Mouse (Mus musculus) midbrain, embryonic 14.5 days (tissue): Measurements from ENCODE around the gene Gstz1. TPM values are rescaled to one million over a fixed set of nuclear protein-coding genes. Genes with fewer than 3 reads are reported as not detected.
A peak's percentile ranks its signal among the peaks of the same experiment; 100 is the strongest.

Source experiments
- ATAC-seq: fragments of 200-750 bp; cut with Nextera tagmentation; 2 replicates; pipeline ENCODE4 v1.8.0; 2017; ENCODE audit warnings: moderate number of reproducible peaks, moderate library complexity; ENCODE audit not compliant: low FRiP score, low TSS enrichment
- DNase-seq: peaks from one replicate; pipeline ENCODE4 v3.0.0-alpha.2; 2015
- H3K27ac ChIP-seq: fragments of 300-500 bp; sonication (generic); replicated peaks from 2 replicates; pipeline ENCODE4 v1.5.1; 2014; ENCODE audit warnings: mild to moderate bottlenecking, low read depth, low read length, moderate library complexity
- H3K27me3 ChIP-seq: fragments of 300-500 bp; sonication (generic); 2 replicates; pipeline ENCODE4 v1.6.1; 2014; ENCODE audit warnings: low read length, control low read depth, mixed read lengths; ENCODE audit not compliant: control insufficient read depth, insufficient read depth
- H3K36me3 ChIP-seq: fragments of 300-500 bp; sonication (generic); 2 replicates; pipeline ENCODE4 v1.6.1; 2014; ENCODE audit warnings: low read length, control low read depth; ENCODE audit not compliant: control insufficient read depth, insufficient read depth
- H3K4me1 ChIP-seq: fragments of 300-500 bp; sonication (generic); 2 replicates; pipeline ENCODE4 v1.6.1; 2014; ENCODE audit warnings: mild to moderate bottlenecking, antibody characterized with exemption, low read length, control low read depth; ENCODE audit not compliant: control insufficient read depth, insufficient read depth
- H3K4me2 ChIP-seq: fragments of 300-500 bp; sonication (generic); 2 replicates; pipeline ENCODE4 v1.6.1; 2014; ENCODE audit warnings: mild to moderate bottlenecking, low read length, moderate library complexity
- H3K4me3 ChIP-seq: fragments of 300-500 bp; sonication (generic); replicated peaks from 2 replicates; pipeline ENCODE4 v1.5.1; 2014; ENCODE audit warnings: low read depth, low read length
- H3K9ac ChIP-seq: fragments of 300-500 bp; sonication (generic); replicated peaks from 2 replicates; pipeline ENCODE4 v1.6.1; 2014; ENCODE audit warnings: mild to moderate bottlenecking, low read length, moderate library complexity
- H3K9me3 ChIP-seq: fragments of 300-500 bp; sonication (generic); 2 replicates; pipeline ENCODE4 v1.6.1; 2016; ENCODE audit warnings: low read length, control low read depth, mixed read lengths; ENCODE audit not compliant: control insufficient read depth
- WGBS: fragments of 180-500 bp; shearing (Covaris S2); extraction: QIAGEN DNeasy Blood & Tissue Kit; methylation state at CpG from one replicate; pipeline ENCODE4 v1.1.7; 2014; 5-methylcytosine and 5-hydroxymethylcytosine counted together
- polyA plus RNA-seq: library from polyadenylated mRNA; unstranded; fragments of >200 nt; fragmentation: Nextera tagmentation; extraction: Ambion mirVana; gene quantifications from 2 replicates; pipeline ENCODE4 v1.2.1, GENCODE M21; 2014

Gene Gstz1
- polyA plus RNA-seq = 29.9 and 30.8 TPM in 2 replicates

- peak; percentile 89 for ATAC-seq
- Histone ChIP-seq H3K9me3 (no peaks in the 10 kb centered on the region), H3K4me1 (peaks cover 11% of the 10 kb centered on the region; the same call in 1 of the 2 replicates), H3K4me2 (peak within 1 kb of the TSS; percentile 65), H3K27me3 (no peaks in the 10 kb centered on the region), H3K27ac (peak within 1 kb of the TSS; percentile 98), H3K36me3 (no peaks in the 10 kb centered on the region), H3K9ac (peak within 1 kb of the TSS; percentile 80), H3K4me3 (peak within 1 kb of the TSS; percentile 92)
- DNase-seq = peak; percentile 93
- WGBS = under 1% methylated on average over 27 of the region's 27 CpGs
Measured at GRCm38 (mm10) chr12:87146966-87147365, at the start of gene Gstz1. Gstz1 (plus strand) TSS chr12:87147165.

- 85% methylated on average over 4 of the region's 4 CpGs for WGBS
- H3K4me3 ChIP-seq = no peak overlapping the region
- no peak overlapping the region for H3K9ac ChIP-seq
- ATAC-seq (no peak), DNase-seq (no peak)
- H3K27ac ChIP-seq = no peak overlapping the region
- H3K4me2 ChIP-seq = no peak overlapping the region
- H3K9me3 ChIP-seq = no peaks in the 10 kb centered on the region
- 0 out of 2 replicates have a peak, but pooled peaks cover 10% of the 10 kb centered on the region for H3K4me1 ChIP-seq
- H3K27me3 ChIP-seq = peaks cover 10% of the 10 kb centered on the region; the same call in 1 of the 2 replicates
- H3K36me3 ChIP-seq = no peaks in the 10 kb centered on the region
Measured at GRCm38 (mm10) chr12:87100331-87100730, 46.6 kb upstream of the Gstz1 start.

- peak; percentile 35 for DNase-seq
- no peaks in the 10 kb centered on the region for H3K9me3 ChIP-seq
- peak within 1 kb of the TSS; percentile 44; the same call in 1 of the 2 replicates for H3K9ac ChIP-seq
- peaks cover 10% of the 10 kb centered on the region; the same call in 1 of the 2 replicates for H3K27me3 ChIP-seq
- H3K4me2 ChIP-seq = peak within 1 kb of the TSS; percentile 62
- 0 out of 2 replicates have a peak, but pooled peaks have one; percentile 27 for ATAC-seq
- H3K4me1 ChIP-seq = peaks cover 11% of the 10 kb centered on the region; the same call in 1 of the 2 replicates
- H3K4me3 ChIP-seq = peak within 1 kb of the TSS; percentile 30
- WGBS = 2% methylated on average over 32 of the region's 32 CpGs
- no peaks in the 10 kb centered on the region for H3K36me3 ChIP-seq
- H3K27ac ChIP-seq = no peak within 1 kb of the TSS
Measured at GRCm38 (mm10) chr12:87102165-87102631, 44.8 kb upstream of the Gstz1 start, which contains the start of gene Ngb. Ngb (minus strand) TSS chr12:87102539.

- DNase-seq = no peak
- H3K4me1 ChIP-seq = peaks cover 14% of the 10 kb centered on the region; the same call in 1 of the 2 replicates
- H3K36me3 ChIP-seq = 0 out of 2 replicates have a peak, but pooled peaks cover 6% of the 10 kb centered on the region
- H3K9ac ChIP-seq = no peak overlapping the region
- H3K9me3 ChIP-seq = no peaks in the 10 kb centered on the region
- H3K27me3 ChIP-seq = peaks cover 10% of the 10 kb centered on the region; the same call in 1 of the 2 replicates
- no peak overlapping the region for H3K27ac ChIP-seq
- WGBS = 92% methylated on average over 4 of the region's 4 CpGs
- H3K4me3 ChIP-seq = no peak overlapping the region
- ATAC-seq = no peak
- H3K4me2 ChIP-seq = no peak overlapping the region
Measured at GRCm38 (mm10) chr12:87103471-87103870, 43.5 kb upstream of the Gstz1 start.

GRCm38 (mm10) chr12:87104796-87105195 is 42.2 kb upstream of the Gstz1 start:
- Histone ChIP-seq H3K4me1 (peaks cover 14% of the 10 kb centered on the region; the same call in 1 of the 2 replicates), H3K36me3 (peaks cover 15% of the 10 kb centered on the region), H3K9ac (no peak overlapping the region), H3K27ac (no peak overlapping the region), H3K9me3 (no peaks in the 10 kb centered on the region), H3K27me3 (peaks cover 10% of the 10 kb centered on the region; the same call in 1 of the 2 replicates), H3K4me3 (no peak overlapping the region), H3K4me2 (no peak overlapping the region)
- no peak for DNase-seq
- WGBS = 94% methylated on average over 4 of the region's 4 CpGs
- no peak for ATAC-seq

- ATAC-seq = no peak; the same call in 1 of the 2 replicates
- WGBS = 46% methylated on average over 3 of the region's 3 CpGs
- peak; percentile 21 for DNase-seq
Measured at GRCm38 (mm10) chr12:87107357-87107977, 39.5 kb upstream of the Gstz1 start.

GRCm38 (mm10) chr12:87121918-87122589 is 24.9 kb upstream of the Gstz1 start:
- WGBS = over 99% methylated on average over 4 of the region's 4 CpGs
- Histone ChIP-seq H3K4me3 (no peak overlapping the region), H3K4me1 (no peaks in the 10 kb centered on the region), H3K4me2 (no peak overlapping the region), H3K9me3 (no peaks in the 10 kb centered on the region), H3K36me3 (peaks cover 71% of the 10 kb centered on the region), H3K27me3 (no peaks in the 10 kb centered on the region), H3K27ac (no peak overlapping the region), H3K9ac (no peak overlapping the region)
- no peak for ATAC-seq
- DNase-seq = no peak

More at GRCm38 (mm10) chr12:87107357-87107977, 39.5 kb upstream of the Gstz1 start:
- Histone ChIP-seq H3K27me3 (peaks cover under 1% of the 10 kb centered on the region; the same call in 1 of the 2 replicates), H3K4me3 (no peak overlapping the region), H3K4me1 (peaks cover 5% of the 10 kb centered on the region; the same call in 1 of the 2 replicates), H3K27ac (peak overlapping the region; percentile 33), H3K4me2 (no peak overlapping the region), H3K9ac (no peak overlapping the region), H3K36me3 (peaks cover 35% of the 10 kb centered on the region), H3K9me3 (no peaks in the 10 kb centered on the region)

- ATAC-seq (no peak), DNase-seq (no peak)
- Histone ChIP-seq H3K36me3 (peaks cover 55% of the 10 kb centered on the region), H3K4me1 (no peaks in the 10 kb centered on the region), H3K4me3 (no peak overlapping the region), H3K27me3 (no peaks in the 10 kb centered on the region), H3K4me2 (no peak overlapping the region), H3K9ac (no peak overlapping the region), H3K9me3 (no peaks in the 10 kb centered on the region), H3K27ac (no peak overlapping the region)
- WGBS = 54% methylated on average over 4 of the region's 4 CpGs
Measured at GRCm38 (mm10) chr12:87127256-87127655, 19.7 kb upstream of the Gstz1 start.
